Mouse (Mus musculus): ENCODE measurements around the gene Selenof. TPM values are rescaled to one million over a fixed set of nuclear protein-coding genes. Genes with fewer than 3 reads are reported as not detected.

Selenof gene
- polyA plus RNA-seq (2012; rRNA removed): 94.5 and 97.5 TPM in 2 replicates

DNA sequence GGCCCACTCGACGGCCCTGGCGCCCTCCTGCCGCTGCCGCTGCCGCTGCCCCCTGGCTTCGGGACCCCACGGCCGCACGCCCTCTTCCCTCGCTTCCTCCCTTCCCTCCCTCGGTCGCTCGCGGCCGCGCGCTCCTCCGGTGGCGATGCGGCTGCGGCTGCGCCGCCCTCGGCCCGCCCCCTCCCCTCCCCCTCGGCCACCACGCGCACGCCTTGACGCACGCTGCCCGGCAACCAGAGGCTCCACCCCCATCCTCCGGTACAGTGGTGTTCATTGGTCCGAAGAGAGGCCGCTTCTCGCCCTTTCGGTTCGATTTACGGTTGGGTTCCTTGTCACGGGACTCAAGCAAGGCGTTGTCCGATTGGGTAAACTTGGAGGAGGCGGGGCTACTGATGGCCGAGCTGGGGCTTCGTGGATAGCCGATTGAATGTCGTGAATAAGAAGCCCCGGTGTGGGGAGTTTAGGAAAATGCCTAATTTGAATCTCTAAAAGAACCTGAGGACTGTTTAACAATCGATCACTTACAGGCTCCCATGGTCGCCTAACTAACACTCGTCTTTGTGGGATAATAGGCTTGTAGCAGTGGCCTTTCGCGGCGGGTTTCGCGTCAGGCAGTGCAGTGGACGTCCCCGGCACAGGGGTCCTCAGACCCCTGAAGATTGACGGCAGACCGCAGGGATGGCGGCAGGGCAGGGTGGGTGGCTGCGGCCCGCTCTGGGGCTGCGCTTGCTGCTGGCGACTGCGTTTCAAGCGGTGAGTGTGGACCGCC is at the start of gene Selenof, which contains the start of gene Hs2st1:
Gene Selenof, plus strand, starts transcription at position 258 of the 769 bp plus-strand sequence.
Gene Hs2st1, minus strand, starts transcription at position 135 of the 769 bp plus-strand sequence.
- no peak for TF ChIP-seq CTCF (IDR thresholded peaks at IDR 0.05; ENCODE audit: control insufficient read depth, insufficient read depth, insufficient replicate concordance, low read depth, low read length)
- peak; percentile 91 for TF ChIP-seq POLR2A (IDR thresholded peaks at IDR 0.05; ENCODE audit: control insufficient read depth, low read depth, low read length)
- no peaks in the 10 kb centered on the region for H3K36me3 ChIP-seq (ENCODE audit: control insufficient read depth, insufficient read depth, low read length)
- H3K27ac ChIP-seq (ENCODE audit: control insufficient read depth, insufficient read depth, low read depth, low read length): peak within 1 kb of the TSS; percentile 89
- peaks cover 6% of the 10 kb centered on the region for H3K4me1 ChIP-seq (ENCODE audit: control insufficient read depth, insufficient read depth, low read length)
- H3K27me3 ChIP-seq (ENCODE audit: control insufficient read depth, insufficient read depth, low read length): no peaks in the 10 kb centered on the region
- H3K4me3 ChIP-seq (ENCODE audit: control insufficient read depth, low read depth, low read length): peak within 1 kb of the TSS; percentile 96

DNA sequence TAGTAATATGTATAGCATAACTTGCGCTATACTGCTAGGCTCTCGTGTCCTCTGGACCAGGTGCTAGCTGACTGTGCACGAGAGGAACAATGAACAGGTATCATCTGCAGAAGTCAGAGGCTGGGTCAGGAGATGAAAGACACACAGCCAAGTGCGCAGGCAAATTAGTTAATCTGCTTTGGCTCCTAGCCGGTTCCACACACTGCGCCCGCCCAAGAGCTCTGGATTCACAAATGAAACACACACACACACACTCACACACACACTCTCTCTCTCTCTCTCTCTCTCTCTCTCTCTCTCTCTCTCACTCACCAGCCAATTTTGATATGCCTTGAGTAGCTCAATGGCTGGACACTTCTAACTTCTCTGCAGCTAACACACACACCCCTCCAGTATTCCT is 42.2 kb upstream of the Selenof start:
- no peaks in the 10 kb centered on the region for H3K36me3 ChIP-seq (ENCODE audit: control insufficient read depth, insufficient read depth, low read length)
- H3K4me1 ChIP-seq (ENCODE audit: control insufficient read depth, insufficient read depth, low read length): no peaks in the 10 kb centered on the region
- H3K4me3 ChIP-seq (ENCODE audit: control insufficient read depth, low read depth, low read length): no peak overlapping the region
- no peaks in the 10 kb centered on the region for H3K27me3 ChIP-seq (ENCODE audit: control insufficient read depth, insufficient read depth, low read length)
- H3K27ac ChIP-seq (ENCODE audit: control insufficient read depth, insufficient read depth, low read depth, low read length): no peak overlapping the region
- no peak for TF ChIP-seq CTCF (IDR thresholded peaks at IDR 0.05; ENCODE audit: control insufficient read depth, insufficient read depth, insufficient replicate concordance, low read depth, low read length)
- no peak for TF ChIP-seq POLR2A (IDR thresholded peaks at IDR 0.05; ENCODE audit: control insufficient read depth, low read depth, low read length)

DNA sequence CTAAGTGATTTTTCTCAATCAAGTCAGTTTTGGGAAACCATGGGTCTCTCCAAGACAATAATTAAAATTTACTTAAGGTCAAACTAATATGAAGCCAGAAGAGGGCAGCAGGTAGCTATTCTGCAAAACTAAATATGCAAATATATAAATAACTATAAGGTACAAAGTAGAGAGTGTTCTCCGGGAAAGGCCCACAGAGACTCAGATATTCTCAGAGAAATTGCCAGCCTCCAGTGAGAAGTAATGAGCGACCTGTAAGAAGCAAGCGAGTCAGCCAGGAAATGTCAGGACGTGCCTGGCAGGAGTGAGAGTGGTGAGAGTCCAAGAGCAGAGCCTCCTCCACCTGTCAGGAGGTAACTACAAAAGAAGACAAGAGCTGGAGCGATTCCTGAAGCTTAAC is 39.1 kb upstream of the Selenof start:
- Histone ChIP-seq H3K36me3 (ENCODE audit: control insufficient read depth, insufficient read depth, low read length) (no peaks in the 10 kb centered on the region), H3K27me3 (ENCODE audit: control insufficient read depth, insufficient read depth, low read length) (no peaks in the 10 kb centered on the region), H3K4me3 (ENCODE audit: control insufficient read depth, low read depth, low read length) (no peak overlapping the region), H3K27ac (ENCODE audit: control insufficient read depth, insufficient read depth, low read depth, low read length) (no peak overlapping the region), H3K4me1 (ENCODE audit: control insufficient read depth, insufficient read depth, low read length) (no peaks in the 10 kb centered on the region)
- TF ChIP-seq CTCF (IDR thresholded peaks at IDR 0.05; ENCODE audit: control insufficient read depth, insufficient read depth, insufficient replicate concordance, low read depth, low read length) (no peak), POLR2A (IDR thresholded peaks at IDR 0.05; ENCODE audit: control insufficient read depth, low read depth, low read length) (no peak)

DNA sequence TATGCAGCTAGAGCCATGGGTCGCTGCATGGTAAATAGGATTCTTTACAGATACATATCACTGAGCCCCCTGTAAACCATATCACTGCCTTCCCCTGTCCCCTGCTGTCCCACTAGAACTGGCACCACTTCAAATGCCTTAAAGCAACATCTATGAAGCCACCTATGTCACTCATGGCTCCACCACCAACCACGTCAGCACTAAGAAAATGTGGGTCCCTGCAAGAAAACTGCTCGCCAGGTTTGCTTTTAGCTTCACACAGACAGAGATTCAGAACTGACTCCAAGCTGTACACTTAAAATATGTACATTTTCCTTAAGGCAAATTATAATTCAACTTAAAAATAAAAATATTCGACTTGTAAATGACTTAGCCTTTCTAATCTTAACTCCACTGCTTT is 35.0 kb upstream of the Selenof start:
- TF ChIP-seq CTCF (IDR thresholded peaks at IDR 0.05; ENCODE audit: control insufficient read depth, insufficient read depth, insufficient replicate concordance, low read depth, low read length) (no peak), POLR2A (IDR thresholded peaks at IDR 0.05; ENCODE audit: control insufficient read depth, low read depth, low read length) (no peak)
- H3K36me3 ChIP-seq (ENCODE audit: control insufficient read depth, insufficient read depth, low read length): no peaks in the 10 kb centered on the region
- H3K4me1 ChIP-seq (ENCODE audit: control insufficient read depth, insufficient read depth, low read length): no peaks in the 10 kb centered on the region
- no peaks in the 10 kb centered on the region for H3K27me3 ChIP-seq (ENCODE audit: control insufficient read depth, insufficient read depth, low read length)
- no peak overlapping the region for H3K27ac ChIP-seq (ENCODE audit: control insufficient read depth, insufficient read depth, low read depth, low read length)
- no peak overlapping the region for H3K4me3 ChIP-seq (ENCODE audit: control insufficient read depth, low read depth, low read length)

DNA sequence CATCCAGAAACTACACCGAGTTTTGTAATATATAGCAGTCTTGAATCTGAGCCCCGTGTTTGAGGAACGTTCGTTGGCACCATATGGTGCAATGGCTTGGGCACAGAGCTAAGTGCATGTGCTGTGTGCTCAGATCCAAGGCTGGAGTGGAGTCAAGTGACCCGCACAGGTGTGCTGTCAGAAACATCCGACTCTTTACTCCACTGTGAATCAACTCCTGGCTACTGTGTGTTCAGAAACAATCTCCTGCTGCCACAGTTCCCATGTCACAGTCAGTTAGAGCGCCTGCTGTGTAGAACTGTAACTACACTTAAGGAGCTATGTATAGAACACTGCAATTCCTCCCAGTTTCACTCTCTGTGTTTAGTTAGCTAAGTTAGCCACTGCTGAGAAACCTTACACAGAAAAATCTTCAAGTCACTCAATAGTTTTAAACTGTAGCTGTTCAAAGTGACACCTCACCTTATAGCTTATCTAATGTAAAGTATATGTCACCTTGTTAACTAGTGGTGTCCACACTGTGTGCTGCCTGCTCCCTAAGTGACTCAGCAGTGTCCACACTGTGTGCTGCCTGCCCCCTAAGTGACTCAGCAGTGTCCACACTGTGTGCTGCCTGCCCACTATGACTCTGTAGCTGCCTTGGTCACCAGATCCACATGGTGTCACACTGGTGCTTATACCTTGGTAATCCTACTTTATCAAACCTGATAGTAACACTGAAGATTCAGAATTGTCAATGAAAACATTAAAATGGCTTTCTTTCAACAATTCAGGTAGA is 32.8 kb upstream of the Selenof start:
- no peaks in the 10 kb centered on the region for H3K36me3 ChIP-seq (ENCODE audit: control insufficient read depth, insufficient read depth, low read length)
- no peak overlapping the region for H3K27ac ChIP-seq (ENCODE audit: control insufficient read depth, insufficient read depth, low read depth, low read length)
- no peaks in the 10 kb centered on the region for H3K4me1 ChIP-seq (ENCODE audit: control insufficient read depth, insufficient read depth, low read length)
- TF ChIP-seq POLR2A (IDR thresholded peaks at IDR 0.05; ENCODE audit: control insufficient read depth, low read depth, low read length) (no peak), CTCF (IDR thresholded peaks at IDR 0.05; ENCODE audit: control insufficient read depth, insufficient read depth, insufficient replicate concordance, low read depth, low read length) (no peak)
- H3K4me3 ChIP-seq (ENCODE audit: control insufficient read depth, low read depth, low read length): no peak overlapping the region
- no peaks in the 10 kb centered on the region for H3K27me3 ChIP-seq (ENCODE audit: control insufficient read depth, insufficient read depth, low read length)

DNA sequence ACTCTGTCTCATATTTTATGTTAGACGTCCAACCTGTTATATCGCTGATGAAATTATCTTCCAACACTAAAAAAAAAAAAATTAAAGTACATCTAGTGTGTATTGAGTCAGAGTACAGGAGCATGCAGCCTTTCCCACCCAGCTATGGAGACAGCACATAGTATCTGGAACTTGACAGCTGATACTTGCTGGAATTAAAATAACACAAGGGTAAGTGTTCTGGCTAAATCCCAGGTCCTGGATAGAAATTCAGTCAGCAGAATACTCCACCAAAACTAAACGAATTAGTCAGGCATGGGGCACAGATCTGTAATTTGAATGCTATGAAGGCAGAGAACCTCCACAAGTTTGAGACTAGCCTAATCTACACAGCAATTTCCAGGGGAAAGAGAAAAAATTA is 31.1 kb upstream of the Selenof start:
- TF ChIP-seq POLR2A (IDR thresholded peaks at IDR 0.05; ENCODE audit: control insufficient read depth, low read depth, low read length) (no peak), CTCF (IDR thresholded peaks at IDR 0.05; ENCODE audit: control insufficient read depth, insufficient read depth, insufficient replicate concordance, low read depth, low read length) (no peak)
- Histone ChIP-seq H3K4me3 (ENCODE audit: control insufficient read depth, low read depth, low read length) (no peak overlapping the region), H3K27ac (ENCODE audit: control insufficient read depth, insufficient read depth, low read depth, low read length) (no peak overlapping the region), H3K27me3 (ENCODE audit: control insufficient read depth, insufficient read depth, low read length) (no peaks in the 10 kb centered on the region), H3K4me1 (ENCODE audit: control insufficient read depth, insufficient read depth, low read length) (no peaks in the 10 kb centered on the region), H3K36me3 (ENCODE audit: control insufficient read depth, insufficient read depth, low read length) (no peaks in the 10 kb centered on the region)

- no peak overlapping the region for H3K27ac ChIP-seq (ENCODE audit: control insufficient read depth, insufficient read depth, low read depth, low read length)
- H3K27me3 ChIP-seq (ENCODE audit: control insufficient read depth, insufficient read depth, low read length): no peaks in the 10 kb centered on the region
- H3K4me3 ChIP-seq (ENCODE audit: control insufficient read depth, low read depth, low read length): no peak overlapping the region
- H3K4me1 ChIP-seq (ENCODE audit: control insufficient read depth, insufficient read depth, low read length): no peaks in the 10 kb centered on the region
- no peak for TF ChIP-seq POLR2A (IDR thresholded peaks at IDR 0.05; ENCODE audit: control insufficient read depth, low read depth, low read length)
- TF ChIP-seq CTCF (IDR thresholded peaks at IDR 0.05; ENCODE audit: control insufficient read depth, insufficient read depth, insufficient replicate concordance, low read depth, low read length): no peak
- H3K36me3 ChIP-seq (ENCODE audit: control insufficient read depth, insufficient read depth, low read length): no peaks in the 10 kb centered on the region
These were observed 29.3 kb upstream of the Selenof start for GRCm38 (mm10) chr3:144540805-144541204.

Data from testis, adult 2 months (tissue).